Mouse (Mus musculus): ENCODE results near the gene Tcam1.
A peak's percentile ranks its signal among the peaks of the same experiment; 100 is the strongest.

DNA sequence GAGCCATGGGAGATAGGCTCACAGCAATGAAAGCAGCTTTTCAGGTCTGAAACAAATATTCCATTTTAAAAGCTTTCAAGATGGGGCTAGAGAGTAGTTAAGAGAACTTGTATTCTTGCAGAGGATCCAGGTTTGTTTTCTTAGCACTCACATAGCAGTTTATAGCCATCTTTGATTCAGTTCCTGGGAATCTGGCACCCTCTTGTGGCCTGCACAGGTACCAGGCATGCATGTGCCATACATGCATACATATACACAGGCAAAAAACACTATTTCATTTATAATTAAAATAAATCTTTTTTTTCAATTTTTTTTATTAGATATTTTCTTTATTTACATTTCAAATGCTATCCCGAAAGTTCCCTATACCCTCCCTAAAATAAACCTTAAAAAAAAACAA is 29.6 kb upstream of the Tcam1 start:
- TF ChIP-seq CTCF (IDR thresholded peaks at IDR 0.05) (peak; percentile 56), EP300 (IDR thresholded peaks at IDR 0.05) (no peak)
